Mouse (Mus musculus) heart, adult 9 months (tissue): ENCODE data around the gene Usp48.
"Not testable (repeated sequence)": the region's sequence is repeated elsewhere in the genome, so short reads cannot be mapped to it uniquely, and the experiment has no call there.

Experiments used
- DNase-seq, 2 experiments: peaks; one replicate each; pipeline ENCODE4 v3.0.0; 2022; ENCODE audit warnings: low spot score in 2 of 2

Usp48 gene

GRCm38 (mm10) chr4:137593601-137594495 lies at the start of gene Usp48:
Gene Usp48 (plus strand): TSS chr4:137593755.
- peak; percentile 98 for DNase-seq

GRCm38 (mm10) chr4:137545568-137545967 lies 48.0 kb upstream of the Usp48 start:
- no peak for DNase-seq

GRCm38 (mm10) chr4:137546003-137546525 lies 47.5 kb upstream of the Usp48 start:
- no peak for DNase-seq

- DNase-seq, result no peak
These were observed 40.1 kb upstream of the Usp48 start for GRCm38 (mm10) chr4:137553466-137553865.

- DNase-seq, result no peak
These were observed 36.8 kb upstream of the Usp48 start for GRCm38 (mm10) chr4:137556673-137557210.

GRCm38 (mm10) chr4:137569873-137570272 lies 23.7 kb upstream of the Usp48 start:
- no peak for DNase-seq

GRCm38 (mm10) chr4:137574469-137574868 lies 19.1 kb upstream of the Usp48 start, which contains the start of gene Ldlrad2:
Gene Ldlrad2 (minus strand): TSS chr4:137574569.
- no peak for DNase-seq

GRCm38 (mm10) chr4:137577486-137577885 lies 16.1 kb upstream of the Usp48 start:
- DNase-seq, result no peak

GRCm38 (mm10) chr4:137578181-137578845 lies 15.2 kb upstream of the Usp48 start:
- DNase-seq, result peak; percentile 38 to 62

GRCm38 (mm10) chr4:137579789-137580188 lies 13.8 kb upstream of the Usp48 start:
- peak; percentile 57 to 66 for DNase-seq

- no peak for DNase-seq
These were observed 13.3 kb upstream of the Usp48 start for GRCm38 (mm10) chr4:137580299-137580698.

- DNase-seq, result no peak
These were observed 11.7 kb upstream of the Usp48 start for GRCm38 (mm10) chr4:137581815-137582214.

- not testable (repeated sequence) for DNase-seq
These were observed 4.5 kb upstream of the Usp48 start for GRCm38 (mm10) chr4:137589095-137589494.

GRCm38 (mm10) chr4:137589586-137589985 lies 4.0 kb upstream of the Usp48 start:
- no peak for DNase-seq

- no peak for DNase-seq
These were observed 2.6 kb upstream of the Usp48 start for GRCm38 (mm10) chr4:137590961-137591360.

- peak in 1 of 2 experiments; percentile 26 for DNase-seq
These were observed 1.1 kb downstream of the Usp48 start for GRCm38 (mm10) chr4:137594496-137595270.

- no peak for DNase-seq
These were observed 3.6 kb downstream of the Usp48 start for GRCm38 (mm10) chr4:137597098-137597630.

- no peak for DNase-seq
These were observed 5.0 kb downstream of the Usp48 start for GRCm38 (mm10) chr4:137598577-137598976.

- DNase-seq, result no peak
These were observed 10.1 kb downstream of the Usp48 start for GRCm38 (mm10) chr4:137603449-137604171.

GRCm38 (mm10) chr4:137607023-137607422 lies 13.5 kb downstream of the Usp48 start:
- no peak for DNase-seq
